Mouse (Mus musculus) lung, adult 2 months (tissue): ENCODE results near the gene Gm21973.

ENCODE experiments used
- CTCF ChIP-seq: fragments of 200-500 bp; IDR thresholded peaks from 2 replicates; pipeline ENCODE4 v1.5.1; 2011; ENCODE audit warnings: mild to moderate bottlenecking, low read length, control low read depth; ENCODE audit not compliant: insufficient read depth
- POLR2A ChIP-seq: fragments of 200-500 bp; IDR thresholded peaks from 2 replicates; pipeline ENCODE4 v1.6.1; 2011; ENCODE audit warnings: low read depth, mild to moderate bottlenecking, control low read depth, low read length, borderline replicate concordance; ENCODE audit errors: extremely low read depth

- no peak for TF ChIP-seq CTCF
- no peak for TF ChIP-seq POLR2A
These were observed 84.7 kb downstream of the Gm21973 start for GRCm38 (mm10) chr15:10409842-10410241.
